Mouse (Mus musculus) stomach, embryonic 16.5 days (tissue): ENCODE results near the gene Dntt. TPM values are rescaled to one million over a fixed set of nuclear protein-coding genes. Genes with fewer than 3 reads are reported as not detected.

Experiments
- ATAC-seq: fragments of 200-750 bp; cut with Nextera tagmentation; 2 replicates; pipeline ENCODE4 v1.8.0; 2017; ENCODE audit warnings: moderate number of reproducible peaks, moderate TSS enrichment; ENCODE audit not compliant: insufficient read depth, low FRiP score
- H3K27ac ChIP-seq: fragments of 300-500 bp; sonication (generic); 2 replicates; pipeline ENCODE4 v1.5.1; 2014; ENCODE audit warnings: low read length
- H3K27me3 ChIP-seq: fragments of 300-500 bp; sonication (generic); 2 replicates; pipeline ENCODE4 v1.6.1; 2014; ENCODE audit warnings: low read length, control low read depth, mixed read lengths; ENCODE audit not compliant: control insufficient read depth, insufficient read depth
- H3K36me3 ChIP-seq: fragments of 300-500 bp; sonication (generic); 2 replicates; pipeline ENCODE4 v1.6.1; 2014; ENCODE audit warnings: low read length; ENCODE audit not compliant: control insufficient read depth, insufficient read depth
- H3K4me1 ChIP-seq: fragments of 300-500 bp; sonication (generic); 2 replicates; pipeline ENCODE4 v1.6.1; 2014; ENCODE audit warnings: low read length, control low read depth, mixed read lengths; ENCODE audit not compliant: control insufficient read depth, insufficient read depth
- H3K4me2 ChIP-seq: fragments of 300-500 bp; sonication (generic); 2 replicates; pipeline ENCODE4 v1.6.1; 2014; ENCODE audit warnings: low read depth, low read length, mixed read lengths
- H3K4me3 ChIP-seq: fragments of 300-500 bp; sonication (generic); replicated peaks from 2 replicates; pipeline ENCODE4 v1.5.1; 2014; ENCODE audit warnings: mild to moderate bottlenecking, low read length
- H3K9ac ChIP-seq: fragments of 300-500 bp; sonication (generic); 2 replicates; pipeline ENCODE4 v1.6.1; 2014; ENCODE audit warnings: low read length
- H3K9me3 ChIP-seq: fragments of 300-500 bp; sonication (generic); replicated peaks from 2 replicates; pipeline ENCODE4 v1.6.1; 2016; ENCODE audit warnings: low read length, control low read depth; ENCODE audit not compliant: control insufficient read depth
- WGBS: fragments of 180-500 bp; shearing (Covaris S2); extraction: QIAGEN DNeasy Blood & Tissue Kit; methylation state at CpG from one replicate; pipeline ENCODE4 v1.1.7; 2014; 5-methylcytosine and 5-hydroxymethylcytosine counted together
- polyA plus RNA-seq: library from polyadenylated mRNA; unstranded; fragments of >200 nt; fragmentation: Nextera tagmentation; extraction: Ambion mirVana; gene quantifications from 2 replicates; pipeline ENCODE4 v1.2.1, GENCODE M21; 2015

The Dntt gene
- polyA plus RNA-seq, 1 experiment from 2014 or later: not detected

DNA sequence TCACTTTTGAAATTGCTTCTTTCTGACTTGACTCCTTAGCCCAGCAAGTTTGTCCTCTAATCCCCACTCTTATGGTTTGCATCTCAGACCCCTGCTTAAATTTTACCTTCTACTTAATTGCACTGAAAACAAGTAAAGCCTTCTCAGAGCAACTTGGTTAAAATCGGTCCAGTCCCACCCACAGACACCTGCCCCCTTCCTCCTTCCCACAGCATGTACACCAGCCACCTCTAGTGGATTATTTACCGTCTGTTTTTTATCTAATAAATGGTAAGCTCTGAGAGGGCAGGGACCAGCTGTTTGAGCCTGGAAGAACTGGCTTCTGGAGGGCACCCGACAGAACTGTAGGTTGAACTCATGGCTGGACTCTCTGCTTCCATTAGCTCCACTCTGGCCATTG is 8.5 kb upstream of the Dntt start:
- no peak overlapping the region for H3K4me3 ChIP-seq
- no peaks in the 10 kb centered on the region for H3K27me3 ChIP-seq
- no peaks in the 10 kb centered on the region for H3K9me3 ChIP-seq
- no peaks in the 10 kb centered on the region for H3K36me3 ChIP-seq
- H3K27ac ChIP-seq: no peak overlapping the region
- ATAC-seq: no peak
- no peak overlapping the region for H3K9ac ChIP-seq
- 48% methylated on average over 3 of the region's 3 CpGs for WGBS
- no peak overlapping the region for H3K4me2 ChIP-seq
- no peaks in the 10 kb centered on the region for H3K4me1 ChIP-seq

DNA sequence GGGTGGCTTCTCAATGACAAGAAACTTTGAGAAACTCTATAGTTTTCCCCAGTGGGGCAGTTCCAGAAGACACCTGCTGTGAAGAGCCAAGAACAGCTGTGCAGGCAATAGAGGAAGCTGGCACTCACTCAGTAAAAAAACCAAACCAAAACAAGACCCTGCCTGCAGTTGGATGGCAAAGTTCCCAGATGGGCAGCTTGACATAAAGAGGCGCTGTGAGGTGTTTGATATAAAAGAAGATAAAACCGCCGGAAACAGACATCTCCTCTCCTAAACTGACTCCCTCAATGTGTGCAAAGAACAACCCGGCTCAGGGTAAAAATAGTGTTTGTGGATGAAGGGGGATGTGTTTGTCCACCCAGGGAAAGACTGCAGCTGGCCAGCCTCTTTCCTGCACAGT is 6.8 kb upstream of the Dntt start:
- Histone ChIP-seq H3K4me2 (no peak overlapping the region), H3K9ac (no peak overlapping the region), H3K36me3 (no peaks in the 10 kb centered on the region), H3K4me3 (no peak overlapping the region), H3K4me1 (no peaks in the 10 kb centered on the region), H3K27ac (no peak overlapping the region), H3K27me3 (no peaks in the 10 kb centered on the region), H3K9me3 (no peaks in the 10 kb centered on the region)
- 74% methylated on average over 4 of the region's 4 CpGs for WGBS
- ATAC-seq: no peak

DNA sequence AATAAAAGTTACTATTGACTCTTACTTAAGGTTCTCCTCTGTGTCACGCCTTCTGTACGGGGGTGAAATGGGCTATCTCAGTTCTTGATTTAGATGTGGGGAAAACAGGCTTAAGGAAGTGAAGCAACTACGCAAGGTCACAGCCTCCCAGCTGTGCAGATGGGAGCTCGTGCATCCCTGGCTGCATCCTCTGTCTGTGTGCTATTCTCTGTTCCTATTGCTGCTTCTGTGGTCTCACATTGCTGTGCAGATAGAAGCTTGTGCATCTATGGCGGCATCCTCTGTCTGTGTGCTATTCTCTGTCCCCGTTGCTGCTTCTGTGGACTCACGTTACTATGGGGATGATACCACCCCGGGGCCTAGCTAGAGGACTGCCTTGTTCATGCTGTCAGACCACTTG is 2.5 kb upstream of the Dntt start:
- H3K27me3 ChIP-seq: no peaks in the 10 kb centered on the region
- no peaks in the 10 kb centered on the region for H3K36me3 ChIP-seq
- no peak overlapping the region for H3K27ac ChIP-seq
- WGBS: 82% methylated on average over 8 of the region's 8 CpGs
- H3K9ac ChIP-seq: no peak overlapping the region
- no peaks in the 10 kb centered on the region for H3K9me3 ChIP-seq
- ATAC-seq: no peak
- H3K4me1 ChIP-seq: no peaks in the 10 kb centered on the region
- H3K4me2 ChIP-seq: no peak overlapping the region
- no peak overlapping the region for H3K4me3 ChIP-seq

DNA sequence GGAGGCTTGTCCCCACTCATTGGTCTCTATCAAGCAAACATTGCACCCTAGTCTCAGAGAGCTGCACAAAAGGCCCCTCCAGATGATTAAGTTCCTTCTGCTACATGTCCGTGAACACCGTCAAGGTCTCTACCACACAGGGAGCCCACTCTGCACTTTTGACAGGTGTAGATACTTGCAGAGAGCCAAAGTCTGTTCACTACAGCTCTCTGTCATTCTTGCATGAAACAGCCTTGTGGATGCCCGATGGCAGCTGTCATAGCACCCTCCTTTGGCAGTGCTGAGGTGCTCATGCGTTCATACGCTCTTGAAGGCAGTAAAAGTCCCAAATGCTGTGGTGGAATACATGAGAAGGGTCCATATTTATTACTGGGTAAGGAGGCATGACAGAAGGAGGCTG is 2.1 kb upstream of the Dntt start:
- Histone ChIP-seq H3K9ac (no peak overlapping the region), H3K27ac (no peak overlapping the region), H3K4me3 (no peak overlapping the region), H3K9me3 (no peaks in the 10 kb centered on the region), H3K4me2 (no peak overlapping the region), H3K36me3 (no peaks in the 10 kb centered on the region), H3K27me3 (no peaks in the 10 kb centered on the region), H3K4me1 (no peaks in the 10 kb centered on the region)
- WGBS: 88% methylated on average over 5 of the region's 5 CpGs
- ATAC-seq: no peak

DNA sequence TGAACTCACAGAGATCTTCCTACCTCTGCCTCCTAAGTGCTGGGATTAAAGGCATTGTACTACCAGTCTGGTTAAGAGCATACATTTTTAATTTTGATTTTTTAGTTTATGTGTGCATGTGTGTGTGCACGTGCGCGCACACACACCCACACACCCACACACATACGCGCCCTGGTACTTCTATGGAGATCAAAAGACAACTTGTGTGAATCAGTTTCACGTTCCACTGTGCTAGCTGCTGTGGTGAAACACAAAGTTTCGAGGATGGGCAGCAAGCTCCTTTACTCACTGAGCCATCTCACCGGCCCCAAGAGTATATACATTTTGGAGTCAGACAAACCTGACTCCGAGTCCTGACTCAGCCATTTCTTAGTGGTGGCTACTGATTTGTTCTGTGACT is 1.5 kb upstream of the Dntt start:
- 91% methylated on average over 9 of the region's 9 CpGs for WGBS
- Histone ChIP-seq H3K27ac (no peak overlapping the region), H3K36me3 (no peaks in the 10 kb centered on the region), H3K4me1 (no peaks in the 10 kb centered on the region), H3K9me3 (no peaks in the 10 kb centered on the region), H3K4me2 (no peak overlapping the region), H3K4me3 (no peak overlapping the region), H3K9ac (no peak overlapping the region), H3K27me3 (no peaks in the 10 kb centered on the region)
- ATAC-seq: no peak

DNA sequence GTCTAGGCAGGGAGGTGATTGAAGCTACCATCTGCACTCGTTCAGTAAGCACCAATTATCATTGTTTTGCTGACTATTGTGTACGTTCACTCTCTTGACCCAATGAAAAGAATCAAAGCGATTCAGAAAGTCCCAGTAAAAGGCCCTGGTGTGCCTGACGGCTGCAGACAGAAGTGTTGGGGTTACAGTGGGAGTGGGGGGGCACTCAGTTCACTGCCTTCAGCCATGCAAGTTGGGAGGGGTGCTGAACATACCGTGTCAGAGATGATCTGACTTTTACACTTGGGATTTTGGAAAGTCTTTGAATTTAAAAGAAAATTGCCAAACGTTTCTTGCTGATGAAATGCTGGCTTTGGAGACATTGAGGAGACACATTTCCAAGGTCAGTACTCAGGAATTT is 1.1 kb downstream of the Dntt start:
- WGBS: 65% methylated on average over 6 of the region's 6 CpGs
- ATAC-seq: no peak

DNA sequence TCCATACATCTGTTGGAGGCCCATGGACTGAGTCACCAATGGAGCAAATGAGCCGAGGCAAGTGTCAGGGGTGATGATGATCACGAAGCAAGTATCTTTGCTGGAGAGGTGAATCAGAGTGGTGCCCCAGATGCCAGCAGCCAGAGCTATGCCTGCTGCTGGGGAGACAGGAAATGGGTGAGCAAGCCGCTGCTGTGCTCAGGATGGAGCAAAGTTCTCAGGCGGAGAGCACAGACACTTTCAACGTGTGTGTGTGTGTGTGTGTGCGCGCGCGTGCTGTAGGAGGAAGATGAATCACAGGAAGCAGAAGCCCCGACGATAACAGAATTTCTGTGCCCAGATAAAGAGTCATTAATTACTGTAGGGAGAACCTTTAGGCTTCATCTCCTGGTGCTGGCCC is 1.9 kb downstream of the Dntt start:
- H3K27ac ChIP-seq: no peak overlapping the region
- no peak overlapping the region for H3K9ac ChIP-seq
- ATAC-seq: no peak
- H3K4me2 ChIP-seq: no peak overlapping the region
- H3K9me3 ChIP-seq: no peaks in the 10 kb centered on the region
- H3K36me3 ChIP-seq: no peaks in the 10 kb centered on the region
- 56% methylated on average over 11 of the region's 11 CpGs for WGBS
- H3K4me3 ChIP-seq: no peak overlapping the region
- H3K4me1 ChIP-seq: no peaks in the 10 kb centered on the region
- H3K27me3 ChIP-seq: no peaks in the 10 kb centered on the region

More for the DNA sequence above, 1.1 kb downstream of the Dntt start:
- H3K27me3 ChIP-seq: no peaks in the 10 kb centered on the region
- no peak overlapping the region for H3K4me2 ChIP-seq
- H3K4me1 ChIP-seq: no peaks in the 10 kb centered on the region
- no peak overlapping the region for H3K27ac ChIP-seq
- no peaks in the 10 kb centered on the region for H3K36me3 ChIP-seq
- H3K9me3 ChIP-seq: no peaks in the 10 kb centered on the region
- no peak overlapping the region for H3K4me3 ChIP-seq
- no peak overlapping the region for H3K9ac ChIP-seq

DNA sequence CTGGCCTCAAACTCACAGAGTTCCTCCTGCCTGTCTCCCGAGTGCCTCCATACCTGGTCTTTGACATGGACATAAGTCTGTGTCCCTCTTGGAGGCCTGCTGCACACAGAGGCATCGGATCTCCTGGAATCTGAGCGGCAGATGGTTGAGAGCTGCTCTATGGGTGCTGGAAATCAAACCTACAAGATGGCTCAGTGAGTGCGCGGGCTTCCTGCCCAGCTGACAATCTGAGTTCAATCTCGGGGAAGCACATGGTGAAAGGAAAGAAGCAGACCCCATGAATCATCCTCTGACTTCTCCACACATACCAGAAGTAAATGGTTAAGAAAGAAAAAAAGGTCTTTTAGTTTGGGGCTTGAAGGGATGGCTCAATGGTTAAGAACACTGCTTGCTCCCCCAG is 2.8 kb downstream of the Dntt start:
- Histone ChIP-seq H3K4me3 (no peak overlapping the region), H3K27ac (no peak overlapping the region), H3K4me2 (no peak overlapping the region), H3K9ac (no peak overlapping the region), H3K27me3 (no peaks in the 10 kb centered on the region), H3K9me3 (no peaks in the 10 kb centered on the region), H3K36me3 (no peaks in the 10 kb centered on the region), H3K4me1 (no peaks in the 10 kb centered on the region)
- ATAC-seq: no peak
- WGBS: 78% methylated on average over 6 of the region's 6 CpGs

DNA sequence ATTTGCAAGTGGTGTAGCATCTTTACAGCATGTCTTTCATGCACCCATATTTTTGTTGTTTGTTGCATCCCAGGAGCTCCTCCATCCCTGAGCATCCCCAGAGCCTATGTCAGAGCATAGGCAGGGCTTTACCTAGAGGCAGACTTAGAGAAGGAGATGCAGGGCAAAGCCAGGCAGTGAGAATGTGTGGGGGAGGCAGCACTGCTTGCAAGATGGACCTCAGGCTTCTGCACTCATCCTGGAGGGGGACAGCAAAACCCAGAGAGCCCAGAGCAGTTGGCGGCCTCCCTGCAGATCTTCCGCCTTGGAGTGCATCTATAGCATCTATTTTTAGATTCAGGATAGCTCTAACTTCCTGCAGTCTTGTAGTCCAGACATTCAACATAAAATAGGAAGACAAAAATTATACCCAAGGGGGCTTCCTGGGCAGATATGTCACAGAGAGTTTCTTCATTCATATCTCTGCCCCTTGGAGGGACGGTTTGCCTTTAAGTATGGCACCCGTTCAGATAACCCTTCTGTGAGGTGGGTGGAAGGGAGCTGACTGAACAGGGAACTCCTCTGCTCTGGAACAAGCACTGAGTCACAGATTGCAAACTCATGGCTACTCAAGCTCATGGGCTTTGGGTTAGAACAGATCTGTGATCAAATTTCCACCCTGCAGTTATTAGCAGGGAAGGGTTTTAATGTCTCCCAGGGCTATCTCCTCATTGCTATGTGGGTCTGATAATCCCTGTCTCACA is 6.9 kb downstream of the Dntt start:
- ATAC-seq: no peak
- Histone ChIP-seq H3K36me3 (no peaks in the 10 kb centered on the region), H3K4me1 (no peaks in the 10 kb centered on the region), H3K4me3 (no peak overlapping the region), H3K9me3 (no peaks in the 10 kb centered on the region), H3K27me3 (no peaks in the 10 kb centered on the region), H3K4me2 (no peak overlapping the region), H3K9ac (no peak overlapping the region), H3K27ac (no peak overlapping the region)
- WGBS: 63% methylated on average over 4 of the region's 4 CpGs
